Mouse (Mus musculus) pancreas, adult 10 weeks (tissue): Measurements from ENCODE around the gene 1700001C19Rik. TPM values are rescaled to one million over a fixed set of nuclear protein-coding genes. Genes with fewer than 3 reads are reported as not detected.

Source experiments
- polyA plus RNA-seq: library from polyadenylated mRNA; stranded (reverse); fragments of 350-450 nt; fragmentation: Illumina TruSeq; extraction: RNeasy Lipid Tissue Mini Kit (QIAGEN cat#74804); gene quantifications from one replicate; pipeline ENCODE4 v1.2.3, GENCODE M21; 2015; ENCODE audit warnings: low read depth, low replicate concordance; ENCODE audit not compliant: insufficient read depth

1700001C19Rik gene
- polyA plus RNA-seq = not detected

DNA sequence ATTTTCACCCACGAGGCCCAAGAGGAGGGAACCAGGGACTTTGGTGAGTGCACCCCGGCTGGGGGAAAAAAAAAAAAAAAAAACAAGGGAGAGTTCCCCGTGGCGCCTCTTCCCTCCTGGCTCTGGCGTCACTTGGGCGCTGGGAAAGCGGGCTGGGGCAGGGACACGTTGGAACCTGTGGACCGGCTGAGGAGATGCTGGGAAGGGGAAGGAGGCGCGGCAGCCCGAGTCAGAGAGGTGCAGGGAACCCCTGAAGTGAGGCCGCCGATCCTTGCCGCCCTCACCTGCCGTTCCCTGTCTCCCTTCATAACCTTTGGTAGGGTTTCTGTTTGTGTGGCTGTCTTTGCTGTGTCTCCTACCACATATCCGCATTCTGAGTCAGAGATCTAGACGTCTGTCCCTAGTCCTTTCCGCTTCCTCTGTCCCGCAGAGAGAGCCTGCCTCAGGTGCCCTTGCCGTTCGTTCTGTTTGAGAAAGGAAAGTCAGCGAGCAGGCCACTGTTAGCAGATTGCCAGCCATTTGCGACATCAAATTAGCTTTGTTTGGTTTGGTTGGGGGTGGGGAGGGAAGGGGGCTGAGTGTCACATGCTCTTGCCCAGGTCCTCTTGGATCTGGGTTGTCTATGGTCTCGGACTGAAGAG lies at the start of gene 1700001C19Rik:
1700001C19Rik (minus strand) TSS at position 470 of the 641 bp plus-strand sequence.

DNA sequence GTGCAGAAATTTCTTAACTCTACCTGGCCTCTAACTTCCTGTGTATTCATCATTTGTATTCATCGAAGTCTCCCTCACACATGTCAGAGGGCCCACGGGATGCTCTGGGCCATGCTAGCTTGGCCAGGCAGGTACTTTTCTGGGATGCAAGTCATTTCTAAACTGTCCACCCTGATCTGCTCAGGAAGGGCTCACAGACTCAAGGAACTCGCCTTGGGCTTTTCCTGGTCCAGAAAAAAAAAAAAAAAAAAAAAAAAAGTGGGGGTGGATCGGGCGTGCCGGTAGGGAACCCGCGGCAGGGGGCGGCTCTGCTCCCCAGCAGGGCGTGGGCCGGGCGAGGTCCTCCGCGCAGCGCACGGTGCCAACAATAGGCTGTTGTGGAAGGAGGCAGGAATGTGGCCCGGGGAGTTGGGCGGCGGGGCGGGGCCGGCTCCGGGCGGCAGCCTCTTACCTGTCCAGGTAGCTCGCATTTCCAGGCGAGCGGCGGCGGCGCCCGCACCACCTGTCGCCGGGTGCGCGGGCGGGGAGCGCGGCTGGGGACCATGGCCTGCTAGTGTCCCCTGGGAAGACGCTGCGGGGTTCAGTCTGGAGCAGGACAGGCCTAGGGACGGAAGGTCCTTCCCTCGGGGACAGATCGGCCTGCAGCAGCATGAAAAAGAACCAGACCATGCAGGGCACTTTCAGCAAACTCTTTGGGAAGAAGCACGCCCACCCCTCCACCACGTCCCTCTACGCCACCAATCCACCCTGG lies 845 bp downstream of the 1700001C19Rik start, which contains the start of gene AI661453:
AI661453 (plus strand) TSS at position 460 of the 751 bp plus-strand sequence.

GRCm38 (mm10) chr17:47400451-47400850 lies 36.7 kb downstream of the 1700001C19Rik start, which contains the start of gene Guca1a:
Gene Guca1a, minus strand, starts transcription at chr17:47400584.

DNA sequence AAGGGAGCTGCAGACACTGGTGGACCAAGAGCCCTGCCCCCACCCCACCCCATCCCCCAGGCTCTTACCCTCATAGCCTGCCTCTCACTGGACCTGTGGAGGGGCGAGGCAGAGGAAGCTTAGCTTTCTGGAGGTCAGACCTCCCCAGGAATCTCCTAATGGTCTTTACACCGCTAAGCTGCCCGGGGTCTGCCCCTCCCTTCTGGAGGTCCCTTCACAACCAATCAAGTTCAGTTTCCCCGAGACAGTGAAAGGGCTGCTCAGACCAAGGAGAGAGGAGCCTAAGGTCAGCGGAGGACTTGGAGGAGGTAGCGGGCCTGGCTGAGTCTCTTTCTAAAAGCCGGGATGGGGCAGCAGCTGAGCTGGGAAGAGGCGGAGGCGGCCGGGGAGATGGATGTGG lies 52.0 kb downstream of the 1700001C19Rik start, which contains the start of gene Guca1b:
Guca1b (plus strand) TSS at position 249 of the 400 bp plus-strand sequence.

GRCm38 (mm10) chr17:47368401-47369086 lies 68.6 kb downstream of the 1700001C19Rik start, which contains the start of gene Mrps10:
Gene Mrps10, plus strand, starts transcription at chr17:47368887.

Other genes starting within 250 kb of the 1700001C19Rik start
- gene Mrps10, start 68.5 kb downstream of the 1700001C19Rik start, polyA plus RNA-seq = 10.7 TPM
- not detected for gene Guca1b, start 52.0 kb downstream of the 1700001C19Rik start, polyA plus RNA-seq
- gene Guca1a, start 36.8 kb downstream of the 1700001C19Rik start, polyA plus RNA-seq = 1.7 TPM
- 4.6 TPM for gene AI661453, start 761 bp downstream of the 1700001C19Rik start, polyA plus RNA-seq
- 7.5 TPM for gene Taf8, start 64.9 kb upstream of the 1700001C19Rik start, polyA plus RNA-seq
- gene Ccnd3, start 67.7 kb upstream of the 1700001C19Rik start, polyA plus RNA-seq = 26.9 TPM
- 2.4 TPM for gene Bysl, start 174.1 kb upstream of the 1700001C19Rik start, polyA plus RNA-seq
- gene Med20, start 174.2 kb upstream of the 1700001C19Rik start, polyA plus RNA-seq = 12.8 TPM
- not detected for gene Gm20517, start 174.2 kb upstream of the 1700001C19Rik start, polyA plus RNA-seq
- gene Usp49, start 193.3 kb upstream of the 1700001C19Rik start, polyA plus RNA-seq = 1.1 TPM